Mouse (Mus musculus) thymus, adult 2 months (tissue): ENCODE results near the gene Psmg3. TPM values are rescaled to one million over a fixed set of nuclear protein-coding genes. Genes with fewer than 3 reads are reported as not detected.

ENCODE experiments used
- DNase-seq: peaks from one replicate; pipeline ENCODE4 v3.0.0; 2021
- H3K27ac ChIP-seq: fragments of 200-500 bp; 2 replicates; pipeline ENCODE4 v1.5.1; 2012; ENCODE audit warnings: low read length, control low read depth; ENCODE audit not compliant: control insufficient read depth, insufficient read depth
- H3K27me3 ChIP-seq: fragments of 200-500 bp; 2 replicates; pipeline ENCODE4 v1.6.1; 2012; ENCODE audit warnings: mild to moderate bottlenecking, low read length, moderate library complexity, mixed read lengths; ENCODE audit not compliant: control insufficient read depth, insufficient read depth
- H3K36me3 ChIP-seq: fragments of 200-500 bp; 2 replicates; pipeline ENCODE4 v1.6.1; 2012; ENCODE audit warnings: mild to moderate bottlenecking, low read length, moderate library complexity; ENCODE audit not compliant: control insufficient read depth, insufficient read depth
- H3K4me1 ChIP-seq: fragments of 200-500 bp; replicated peaks from 2 replicates; pipeline ENCODE4 v1.6.1; 2012; ENCODE audit warnings: low read length; ENCODE audit not compliant: control insufficient read depth, insufficient read depth
- H3K4me3 ChIP-seq: fragments of 200-500 bp; 2 replicates; pipeline ENCODE4 v1.5.1; 2012; ENCODE audit warnings: mild to moderate bottlenecking, low read length, control low read depth, moderate library complexity; ENCODE audit not compliant: control insufficient read depth, insufficient read depth
- CTCF ChIP-seq: fragments of 200-500 bp; IDR thresholded peaks from 2 replicates; pipeline ENCODE4 v1.5.1; 2012; ENCODE audit warnings: mild to moderate bottlenecking, control low read depth, low read length, moderate library complexity, borderline replicate concordance; ENCODE audit not compliant: control insufficient read depth, poor library complexity, insufficient read depth; ENCODE audit errors: extremely low read depth
- POLR2A ChIP-seq: fragments of 200-500 bp; IDR thresholded peaks from 2 replicates; pipeline ENCODE4 v1.6.1; 2012; ENCODE audit warnings: mild to moderate bottlenecking, low read length, control low read depth, moderate library complexity; ENCODE audit not compliant: control insufficient read depth, poor library complexity, insufficient read depth; ENCODE audit errors: extremely low read depth
- WGBS: fragments of 180-500 bp; shearing (Covaris S2); methylation state at CpG from one replicate; pipeline ENCODE4 v1.1.7; 2018; 5-methylcytosine and 5-hydroxymethylcytosine counted together
- polyA plus RNA-seq: library from polyadenylated mRNA; depleted of rRNA; stranded (reverse); fragments of >200 nt; gene quantifications from 2 replicates; pipeline ENCODE4 v1.2.3, GENCODE M21; 2012

Psmg3 gene
- polyA plus RNA-seq, 1 experiment: 51.6 TPM

DNA sequence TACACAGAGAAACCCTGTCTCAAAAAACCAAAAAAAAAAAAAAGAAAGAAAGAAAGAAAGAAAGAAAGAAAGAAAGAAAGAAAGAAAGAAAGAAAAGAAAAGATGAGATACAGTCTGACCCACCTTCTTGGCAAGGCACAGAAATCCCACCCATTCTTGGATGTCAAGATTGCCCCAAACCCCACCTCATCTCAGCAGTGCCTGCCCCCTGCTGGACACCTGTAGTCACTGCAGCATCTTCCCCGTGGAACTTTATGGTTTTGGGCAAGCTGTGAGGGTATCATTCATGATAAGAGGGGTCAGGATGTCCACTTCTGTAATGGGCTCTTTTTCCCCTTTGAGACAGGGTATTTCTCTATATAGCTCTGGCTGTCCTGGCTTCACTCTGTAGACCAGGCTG is 9.4 kb downstream of the Psmg3 start:
- Histone ChIP-seq H3K27me3 (no peaks in the 10 kb centered on the region), H3K27ac (no peak overlapping the region), H3K4me1 (no peaks in the 10 kb centered on the region), H3K4me3 (no peak overlapping the region), H3K36me3 (0 out of 2 replicates have a peak, but pooled peaks cover 4% of the 10 kb centered on the region)
- peak; percentile 27 for DNase-seq
- TF ChIP-seq POLR2A (no peak), CTCF (peak; percentile 65; the same call in 1 of the 2 replicates)
- WGBS: 0% methylated on average over 1 of the region's 1 CpGs

DNA sequence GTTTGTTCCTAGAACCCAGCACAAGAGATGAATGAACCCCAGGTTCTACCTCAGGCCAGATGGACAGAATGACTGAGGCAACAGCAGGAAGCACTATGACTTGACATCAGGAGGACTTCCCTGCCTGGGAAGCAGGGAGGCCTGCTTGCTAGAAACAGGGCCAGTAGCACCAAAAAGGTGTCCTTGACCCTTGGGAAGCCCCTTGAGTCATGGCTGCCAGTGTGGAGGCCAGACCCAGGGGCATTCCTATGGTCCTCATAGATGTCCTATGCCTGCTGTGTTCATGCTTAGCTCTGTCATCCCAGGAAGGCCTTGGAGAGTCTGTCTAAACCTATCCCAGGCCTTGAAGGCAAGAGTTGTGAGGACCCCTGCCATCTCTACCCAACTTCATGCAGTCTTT is 10.2 kb downstream of the Psmg3 start:
- H3K4me3 ChIP-seq: no peak overlapping the region
- TF ChIP-seq CTCF: no peak
- TF ChIP-seq POLR2A: no peak
- H3K27ac ChIP-seq: no peak overlapping the region
- no peaks in the 10 kb centered on the region for H3K27me3 ChIP-seq
- H3K4me1 ChIP-seq: no peaks in the 10 kb centered on the region
- H3K36me3 ChIP-seq: no peaks in the 10 kb centered on the region
- no peak for DNase-seq

DNA sequence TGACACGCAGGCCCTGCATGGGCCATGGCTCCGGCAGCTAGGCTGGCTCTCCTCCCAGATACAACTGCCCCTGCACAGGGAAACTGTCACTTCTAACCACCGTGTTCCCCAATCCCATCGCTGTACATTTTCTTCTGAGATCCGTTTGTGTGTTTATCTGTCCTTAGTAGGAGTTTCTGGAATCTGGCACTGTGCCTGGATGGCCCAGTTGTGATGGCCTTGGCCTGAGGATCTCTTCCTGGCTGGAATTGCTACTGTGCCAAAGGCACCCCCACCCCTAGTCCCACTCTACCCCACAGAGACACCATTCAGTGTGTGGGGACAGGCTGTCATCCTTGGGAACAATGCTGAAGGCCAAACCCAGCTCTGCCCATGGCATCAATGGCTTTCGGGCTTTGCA is 10.7 kb downstream of the Psmg3 start:
- Histone ChIP-seq H3K27ac (no peak overlapping the region), H3K27me3 (no peaks in the 10 kb centered on the region), H3K4me3 (no peak overlapping the region), H3K36me3 (no peaks in the 10 kb centered on the region), H3K4me1 (no peaks in the 10 kb centered on the region)
- 93% methylated on average over 6 of the region's 6 CpGs for WGBS
- TF ChIP-seq POLR2A (no peak), CTCF (no peak)
- DNase-seq: no peak

DNA sequence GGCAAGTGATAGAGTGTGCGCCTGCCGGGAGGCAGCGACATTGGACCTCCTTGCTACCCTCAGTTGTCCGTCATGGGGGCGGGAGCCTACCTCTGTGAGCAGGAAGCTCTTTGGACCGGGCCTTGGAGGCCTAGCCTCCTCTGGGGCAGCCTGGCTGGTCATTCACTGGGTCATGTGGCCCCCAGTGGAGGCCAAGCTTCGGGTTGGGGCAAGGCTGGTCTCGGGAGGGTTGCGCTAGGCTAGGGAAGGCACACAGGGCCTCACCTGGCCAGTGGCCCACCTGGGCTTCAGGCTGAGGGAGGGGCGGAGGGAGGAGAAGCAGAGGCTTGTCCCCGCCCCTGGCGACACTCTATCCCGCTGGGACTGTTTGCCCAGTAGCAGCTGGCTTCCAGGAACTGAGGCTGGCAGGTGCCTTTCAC is 12.7 kb downstream of the Psmg3 start:
- no peak overlapping the region for H3K27ac ChIP-seq

DNA sequence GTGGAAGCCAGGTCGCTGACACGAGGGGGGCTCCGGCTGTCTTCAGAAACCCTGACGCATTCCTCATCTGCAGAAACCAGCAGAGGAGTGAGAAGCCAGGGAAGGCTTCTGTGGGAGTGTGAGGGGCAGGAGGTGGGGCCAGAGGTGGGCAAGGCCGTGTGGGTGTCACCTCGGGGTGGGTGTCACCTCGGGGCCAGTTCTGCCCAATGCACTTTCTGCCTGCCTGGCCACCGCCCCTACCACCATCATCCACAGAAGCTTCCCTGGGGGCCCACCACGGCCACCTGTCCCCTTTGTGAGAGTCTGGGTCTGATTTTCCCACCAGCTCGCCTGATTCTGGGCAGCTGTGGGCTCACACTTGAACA is 13.6 kb downstream of the Psmg3 start:
- Histone ChIP-seq H3K4me1 (no peaks in the 10 kb centered on the region), H3K4me3 (no peak overlapping the region), H3K27me3 (no peaks in the 10 kb centered on the region), H3K27ac (no peak overlapping the region), H3K36me3 (no peaks in the 10 kb centered on the region)
- 59% methylated on average over 10 of the region's 10 CpGs for WGBS
- TF ChIP-seq CTCF (no peak), POLR2A (no peak)
- DNase-seq: no peak

More for the DNA sequence above, 12.7 kb downstream of the Psmg3 start:
- WGBS: 56% methylated on average over 13 of the region's 13 CpGs
- no peak for DNase-seq
- H3K27me3 ChIP-seq: no peaks in the 10 kb centered on the region
- TF ChIP-seq POLR2A (no peak), CTCF (no peak)
- no peaks in the 10 kb centered on the region for H3K36me3 ChIP-seq
- H3K4me3 ChIP-seq: no peak overlapping the region
- no peaks in the 10 kb centered on the region for H3K4me1 ChIP-seq

DNA sequence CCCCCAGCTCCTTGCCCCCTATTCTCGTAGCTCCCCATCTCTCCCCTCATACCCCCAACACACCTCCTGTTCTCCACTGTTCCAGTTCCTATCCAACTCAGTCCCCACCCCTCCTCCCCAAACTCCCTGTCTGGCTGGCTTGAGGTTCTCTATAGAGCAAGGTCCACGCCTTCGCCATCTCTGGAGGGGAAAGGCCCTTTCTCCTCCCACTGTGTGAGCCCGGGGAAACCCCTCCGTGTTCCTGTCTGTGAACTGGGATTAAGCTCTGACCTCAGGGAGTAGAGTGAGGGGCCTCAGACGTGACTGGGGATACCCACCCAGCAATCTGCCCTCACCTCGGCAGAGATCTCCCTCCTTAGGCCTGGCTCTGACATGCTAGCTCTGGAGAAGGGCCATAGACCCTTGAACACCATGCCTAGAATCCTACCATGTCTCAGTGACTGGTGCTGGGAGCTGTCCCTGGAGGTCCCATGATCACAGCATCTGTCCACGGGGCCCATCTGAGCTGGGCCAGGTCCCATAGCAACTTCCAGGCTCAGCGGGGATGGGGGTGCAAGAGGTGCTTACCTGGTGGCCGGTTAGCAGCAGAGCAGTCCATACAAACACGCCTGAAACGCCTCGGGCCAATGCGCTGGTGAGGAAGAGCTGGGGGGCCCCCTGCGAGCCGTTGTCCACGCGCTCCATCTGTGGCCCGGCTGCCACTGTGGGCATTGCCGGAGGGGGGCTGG is 14.1 kb downstream of the Psmg3 start:
- WGBS: 86% methylated on average over 20 of the region's 20 CpGs

DNA sequence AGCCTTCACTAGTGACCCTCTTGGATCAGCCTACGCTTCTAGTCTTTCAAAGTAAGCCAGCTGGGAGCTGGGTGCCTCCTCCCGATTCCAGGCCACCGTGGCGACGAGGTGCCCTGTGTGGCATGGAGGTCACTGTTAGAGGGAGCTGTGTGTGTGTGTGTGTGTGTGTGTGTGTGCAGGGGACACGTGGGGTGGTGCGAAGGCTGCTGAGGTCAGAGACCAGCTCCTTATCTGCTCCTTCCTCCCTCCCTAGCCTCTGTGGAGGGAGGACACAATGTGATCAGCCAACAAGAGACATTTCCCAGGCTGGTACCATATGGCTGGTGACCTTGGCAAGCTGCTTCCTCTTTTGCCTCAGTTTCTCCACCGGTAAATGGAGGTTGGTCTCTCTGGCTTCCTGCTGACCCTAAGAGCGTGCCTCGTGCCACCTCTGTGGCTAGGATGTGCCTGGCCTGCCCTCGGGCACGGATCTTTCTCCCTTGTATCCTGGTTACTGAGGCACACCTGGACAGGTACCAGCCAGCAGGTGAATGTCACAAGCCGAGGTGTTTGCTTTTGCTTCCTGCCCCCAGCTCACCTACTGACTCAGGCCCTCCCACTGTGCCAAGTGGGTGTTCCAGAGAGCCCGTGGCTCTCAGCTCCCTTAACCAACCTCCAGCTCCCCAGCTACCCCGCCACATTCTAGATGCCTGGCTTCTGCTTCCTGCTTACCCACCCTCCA is 14.8 kb downstream of the Psmg3 start:
- H3K4me3 ChIP-seq: no peak overlapping the region
- no peak overlapping the region for H3K27ac ChIP-seq
- no peak for DNase-seq
- H3K36me3 ChIP-seq: no peaks in the 10 kb centered on the region
- TF ChIP-seq CTCF (no peak), POLR2A (no peak)
- no peaks in the 10 kb centered on the region for H3K27me3 ChIP-seq
- no peaks in the 10 kb centered on the region for H3K4me1 ChIP-seq
- 80% methylated on average over 15 of the region's 15 CpGs for WGBS

More for the DNA sequence above, 14.1 kb downstream of the Psmg3 start:
- DNase-seq: no peak
- Histone ChIP-seq H3K4me1 (no peaks in the 10 kb centered on the region), H3K27ac (no peak overlapping the region), H3K27me3 (no peaks in the 10 kb centered on the region), H3K4me3 (no peak overlapping the region), H3K36me3 (no peaks in the 10 kb centered on the region)
- no peak for TF ChIP-seq POLR2A
- no peak for TF ChIP-seq CTCF
